Mouse (Mus musculus): ENCODE data around the gene Rrm1.
A peak's percentile ranks its signal among the peaks of the same experiment; 100 is the strongest.
"Not testable (repeated sequence)": the region's sequence is repeated elsewhere in the genome, so short reads cannot be mapped to it uniquely, and the experiment has no call there.

Gene Rrm1

DNA sequence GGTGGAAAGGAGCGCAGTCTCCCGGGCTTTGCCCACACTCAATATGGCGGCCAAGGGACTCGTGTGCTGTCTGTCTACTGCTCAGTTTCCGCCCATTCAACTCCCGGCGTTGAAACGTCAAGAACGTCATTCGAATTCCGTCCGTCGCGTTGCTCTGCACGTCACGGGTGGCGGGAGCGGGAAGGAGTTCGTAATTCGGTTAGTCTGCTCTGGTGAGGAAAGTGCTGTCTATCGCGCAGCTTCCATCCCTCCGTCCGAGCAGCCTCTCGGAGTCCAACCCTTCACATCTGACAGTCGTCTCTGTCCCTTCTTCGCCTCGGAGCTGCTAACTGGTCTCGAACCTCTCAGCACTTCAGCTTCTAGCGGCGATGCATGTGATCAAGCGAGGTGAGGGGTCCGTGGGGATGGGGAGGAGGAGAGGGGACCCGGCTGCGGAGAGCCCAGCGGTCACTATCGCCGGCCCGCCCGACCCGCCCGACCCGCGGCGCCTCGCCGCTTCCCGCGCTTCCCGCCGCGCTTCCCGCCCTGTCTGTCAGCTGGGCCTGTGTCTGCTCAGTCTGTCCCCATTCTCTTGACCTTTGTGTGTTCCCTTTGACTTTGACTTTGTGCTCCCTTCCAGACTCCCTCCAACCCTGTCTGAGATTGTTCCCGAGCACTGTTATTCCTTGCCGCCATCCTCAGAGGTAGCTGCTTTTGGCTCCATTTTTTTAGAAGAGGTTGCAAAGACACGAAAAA is at the start of gene Rrm1:
TSS of gene Rrm1 (plus strand) at position 39 of the 735 bp plus-strand sequence.
- peak; percentile 91 to 95 for DNase-seq (ENCODE audit: low spot score in 2 of 2)

GRCm38 (mm10) chr7:102393898-102394297 is 47.6 kb upstream of the Rrm1 start:
- no peak for DNase-seq (ENCODE audit: low spot score in 2 of 2)

- no peak for DNase-seq (ENCODE audit: low spot score in 2 of 2)
Measured at GRCm38 (mm10) chr7:102395894-102396293, 45.6 kb upstream of the Rrm1 start.

DNA sequence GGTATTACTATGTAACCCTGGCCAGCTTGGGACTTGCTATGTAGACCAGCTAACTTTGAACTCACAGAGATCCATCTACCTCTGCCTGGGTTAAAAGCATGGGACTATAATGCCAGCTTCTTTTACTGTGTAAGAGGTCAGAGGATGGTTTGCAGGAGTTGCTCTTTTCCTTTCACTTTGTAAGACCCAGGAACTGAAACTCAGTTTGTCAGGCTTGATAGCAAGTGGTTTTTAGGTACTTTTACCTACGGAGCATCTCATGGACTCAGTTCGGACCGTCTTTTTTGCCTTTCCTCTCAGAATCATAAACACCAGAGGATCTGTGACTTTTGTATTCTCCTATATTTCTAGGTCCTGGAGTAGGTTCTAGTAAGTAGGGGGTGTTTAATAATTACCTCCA is 45.2 kb upstream of the Rrm1 start:
- no peak for DNase-seq (ENCODE audit: low spot score in 2 of 2)

- peak in 1 of 2 experiments; percentile 18 for DNase-seq (ENCODE audit: low spot score in 2 of 2)
Measured at GRCm38 (mm10) chr7:102399180-102399731, 42.2 kb upstream of the Rrm1 start.

- no peak for DNase-seq (ENCODE audit: low spot score in 2 of 2)
Measured at GRCm38 (mm10) chr7:102404118-102404517, 37.4 kb upstream of the Rrm1 start.

GRCm38 (mm10) chr7:102407440-102407839 is 34.1 kb upstream of the Rrm1 start:
- no peak for DNase-seq (ENCODE audit: low spot score in 2 of 2)

DNA sequence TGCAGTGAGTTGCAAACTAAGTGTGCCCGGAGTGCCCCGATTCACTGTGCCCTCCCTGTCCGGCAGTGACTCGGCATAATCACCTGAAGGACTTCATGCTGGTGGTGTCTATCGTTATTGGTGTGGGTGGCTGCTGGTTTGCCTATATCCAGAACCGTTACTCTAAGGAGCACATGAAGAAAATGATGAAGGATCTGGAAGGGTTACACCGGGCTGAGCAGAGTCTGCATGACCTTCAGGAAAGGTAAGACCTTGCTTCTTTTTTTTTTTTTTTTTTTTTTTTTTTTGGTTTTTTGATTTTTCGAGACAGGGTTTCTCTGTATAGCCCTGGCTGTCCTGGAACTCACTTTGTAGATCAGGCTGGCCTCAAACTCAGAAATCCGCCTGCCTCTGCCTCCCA is 26.2 kb upstream of the Rrm1 start:
- DNase-seq (ENCODE audit: low spot score in 2 of 2): not testable (repeated sequence)

DNA sequence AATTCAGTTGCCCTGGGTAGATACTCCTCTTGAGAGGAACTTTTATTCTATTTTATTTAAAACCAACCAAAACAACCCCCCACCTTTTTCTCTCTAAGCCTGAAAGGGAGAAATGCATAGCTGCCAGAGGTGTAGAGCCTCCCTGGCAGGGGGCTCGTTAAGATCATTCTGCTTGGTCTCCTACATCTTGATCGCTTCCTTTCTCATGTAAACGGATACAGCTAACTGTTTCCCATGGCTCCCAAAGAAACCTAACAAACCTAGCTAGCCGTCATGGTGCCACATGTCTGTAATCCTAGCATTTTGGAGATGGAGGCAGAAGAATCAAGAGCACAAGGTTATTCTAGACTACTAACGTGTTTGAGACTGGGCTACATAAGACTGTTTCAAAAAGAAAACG is 25.7 kb upstream of the Rrm1 start:
- no peak for DNase-seq (ENCODE audit: low spot score in 2 of 2)

DNA sequence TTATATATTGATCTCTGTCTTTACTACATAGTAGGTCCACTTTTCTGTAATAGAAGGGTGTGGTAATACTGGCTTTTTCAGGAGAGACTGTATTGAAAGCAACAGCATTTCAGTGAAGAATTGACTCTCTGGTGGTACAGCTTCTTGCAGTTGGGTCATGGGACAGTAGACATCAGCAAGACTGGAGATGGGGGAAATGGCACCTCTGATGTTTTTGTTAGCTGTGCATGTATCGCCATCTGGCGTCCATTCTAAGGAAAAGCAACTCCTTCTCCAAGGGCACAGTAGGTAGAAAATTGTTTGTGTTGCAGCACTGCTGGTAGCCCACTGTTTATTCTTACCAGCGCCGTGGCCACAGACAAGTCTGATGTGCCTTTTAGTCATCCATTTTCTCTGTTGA is 24.1 kb upstream of the Rrm1 start:
- peak; percentile 17 to 48 for DNase-seq (ENCODE audit: low spot score in 2 of 2)

- no peak for DNase-seq (ENCODE audit: low spot score in 2 of 2)
Measured at GRCm38 (mm10) chr7:102422036-102422435, 19.5 kb upstream of the Rrm1 start.

GRCm38 (mm10) chr7:102425933-102426685 is 15.4 kb upstream of the Rrm1 start:
- no peak for DNase-seq (ENCODE audit: low spot score in 2 of 2)

DNA sequence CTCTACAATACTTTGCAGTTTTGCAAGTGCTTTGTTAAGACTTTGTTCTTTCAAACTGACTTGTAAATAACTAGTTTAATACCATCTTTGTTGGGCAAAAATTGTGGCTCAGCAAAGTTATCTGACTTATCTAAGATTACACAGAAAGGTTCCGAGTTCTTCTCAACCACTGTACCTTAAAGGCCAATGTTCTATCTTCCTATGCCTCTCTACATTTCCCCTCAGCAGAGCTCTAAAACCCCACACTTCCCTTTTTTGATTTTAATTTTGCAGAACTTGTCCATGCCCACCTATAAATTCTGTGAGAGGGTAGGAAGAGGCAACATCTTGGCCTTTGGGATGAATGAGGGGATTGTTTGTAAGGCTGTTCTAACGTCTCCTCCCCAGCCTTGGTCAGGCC is 7.2 kb upstream of the Rrm1 start:
- DNase-seq (ENCODE audit: low spot score in 2 of 2): no peak

- no peak for DNase-seq (ENCODE audit: low spot score in 2 of 2)
Measured at GRCm38 (mm10) chr7:102440822-102441656, 456 bp upstream of the Rrm1 start.

DNA sequence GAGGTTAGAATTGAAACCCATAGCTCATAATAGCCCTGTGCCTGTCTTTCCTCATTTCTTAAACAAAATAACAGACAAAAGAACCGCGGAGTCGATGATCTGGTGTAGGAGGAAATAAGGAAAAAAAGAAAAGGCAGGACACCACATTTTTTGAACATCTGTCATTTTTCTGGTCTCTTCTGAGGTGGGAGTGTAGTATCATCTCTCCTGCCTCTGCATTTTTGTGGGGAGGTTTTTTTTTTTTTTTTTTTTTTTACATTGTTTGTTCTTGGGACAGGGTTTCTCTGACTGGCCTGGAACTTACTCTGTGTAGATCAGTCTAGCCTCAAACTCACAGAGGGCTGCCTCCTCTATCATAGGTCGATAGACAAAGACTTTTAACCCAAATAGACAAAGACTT is 937 bp downstream of the Rrm1 start:
- no peak for DNase-seq (ENCODE audit: low spot score in 2 of 2)

DNA sequence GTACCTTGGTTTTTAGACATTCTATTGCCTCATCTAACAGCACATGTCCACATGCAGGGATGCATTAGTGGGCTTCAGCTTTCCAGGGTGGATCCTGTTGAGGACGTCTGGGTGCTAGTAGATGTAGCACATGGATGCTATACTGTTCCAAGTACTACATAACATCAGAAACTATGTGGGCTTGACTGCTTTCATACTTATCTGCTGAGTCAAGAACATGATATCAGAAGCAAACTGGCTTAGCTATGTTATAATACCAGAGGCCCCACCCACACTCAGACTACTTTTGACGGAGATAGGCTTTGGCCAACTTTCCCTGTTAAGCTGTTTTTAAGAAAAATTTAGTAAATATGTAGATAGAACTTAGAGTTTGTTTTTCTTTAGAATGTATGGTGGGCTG is 2.8 kb downstream of the Rrm1 start:
- peak in 1 of 2 experiments; percentile 35 for DNase-seq (ENCODE audit: low spot score in 2 of 2)

GRCm38 (mm10) chr7:102446438-102446837 is 4.9 kb downstream of the Rrm1 start:
- no peak for DNase-seq (ENCODE audit: low spot score in 2 of 2)

GRCm38 (mm10) chr7:102458618-102459380 is 17.3 kb downstream of the Rrm1 start:
- peak in 1 of 2 experiments; percentile 33 for DNase-seq (ENCODE audit: low spot score in 2 of 2)

- no peak for DNase-seq (ENCODE audit: low spot score in 2 of 2)
Measured at GRCm38 (mm10) chr7:102467566-102467965, 26.1 kb downstream of the Rrm1 start.

- no peak for DNase-seq (ENCODE audit: low spot score in 2 of 2)
Measured at GRCm38 (mm10) chr7:102472675-102473074, 31.2 kb downstream of the Rrm1 start.

GRCm38 (mm10) chr7:102476601-102477000 is 35.1 kb downstream of the Rrm1 start:
- no peak for DNase-seq (ENCODE audit: low spot score in 2 of 2)

All from spleen, postnatal 10 days (tissue).